14 mouse cellular contexts compared by ENCODE assay signal in the genomic region with DNA sequence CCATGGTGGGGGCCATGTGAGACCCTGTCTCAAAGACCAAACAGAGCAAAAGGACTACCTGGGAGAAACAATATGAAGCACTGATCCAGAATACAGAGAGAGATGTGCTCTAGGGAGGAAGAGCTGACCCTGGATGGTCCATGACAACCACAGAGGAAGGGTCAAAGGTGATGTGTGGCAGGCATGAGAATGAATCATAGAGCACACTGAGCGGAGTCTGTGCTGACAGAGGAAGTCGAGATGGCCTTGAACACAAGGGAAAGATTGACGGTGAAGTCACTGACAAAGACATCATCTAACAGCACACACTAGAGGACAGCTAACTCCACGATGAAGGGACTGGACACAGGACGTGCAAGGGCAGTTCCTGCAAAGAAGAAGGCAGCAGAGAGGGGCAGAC. TPM values are rescaled to one million over a fixed set of nuclear protein-coding genes. Genes with fewer than 3 reads are reported as not detected.
DNase-seq lines count a peak whose midpoint lies in the region.
"Had no signal": no experiment of that assay in that cellular context is flagged by ENCODE, and none has a peak within 500 bp of the region (broad histone marks: within the 10 kb centered on the region; RNA-seq: fewer than 3 reads in every experiment).

No protein-coding gene starts in this region.

- peak; percentile 63 to 68 for DNase-seq in adrenal gland, adult (ENCODE audit: inconsistent age in 2 of 2, low spot score in 1 of 2)
- DNase-seq in adrenal gland, adult 18-20 months (ENCODE audit: low spot score in 2 of 2) = no peak
- DNase-seq in adrenal gland, postnatal 10 days = peak; percentile 34
- DNase-seq in adrenal gland, postnatal 25 days = no peak
- peak; percentile 29 for DNase-seq in heart, adult 11 months
- no peak for DNase-seq in heart, adult 18-20 months
- peak; percentile 83 for DNase-seq in 416B (ENCODE audit: low read depth)
- DNase-seq in spleen, adult 18-20 months = no peak
- DNase-seq: cerebellum, adult 11-12 months; cerebellum, adult 2 months; cerebellum, adult 9-10 months; cerebellum, postnatal 10 days; cerebellum, postnatal 25 days; forebrain, postnatal 0 days had no signal

RNA-seq across cellular contexts. Expression of gene Cmc2, which starts 29.8 kb away (rescaled TPM):
- 10 to 100 TPM; 53.0 to 57.0 TPM for total RNA-seq in adrenal gland, adult 18-20 months (2021)
- total RNA-seq in adrenal gland, postnatal 10 days (2021) = 10 to 100 TPM; 40.1 to 46.4 TPM
- 50.7 and 55.5 TPM in 2 replicates for total RNA-seq in adrenal gland, postnatal 25 days (2021)
- total RNA-seq in heart, adult 18-20 months (2021) = 10 to 100 TPM; 70.9 to 92.4 TPM

RNA-seq across cellular contexts. Expression of gene Cenpn, which starts 30.1 kb away (rescaled TPM):
- 1 to 10 TPM; 2.6 to 2.7 TPM for total RNA-seq in adrenal gland, adult 18-20 months (2021)
- 10 to 100 TPM in 1 of 2 experiments, 1 to 10 TPM in 1; 7.1 to 10.5 TPM for total RNA-seq in adrenal gland, postnatal 10 days (2021)
- total RNA-seq in adrenal gland, postnatal 25 days (2021) = 7.4 and 9.6 TPM in 2 replicates
- under 1 TPM; 0.25 to 0.69 TPM for total RNA-seq in heart, adult 18-20 months (2021)

RNA-seq across cellular contexts. Expression of gene Atmin, which starts 51.7 kb away (rescaled TPM):
- 10 to 100 TPM; 24.3 to 25.0 TPM for total RNA-seq in adrenal gland, adult 18-20 months (2021)
- 10 to 100 TPM; 16.0 to 19.0 TPM for total RNA-seq in adrenal gland, postnatal 10 days (2021)
- total RNA-seq in adrenal gland, postnatal 25 days (2021) = 20.6 and 23.8 TPM in 2 replicates
- total RNA-seq in heart, adult 18-20 months (2021) = 10 to 100 TPM; 15.5 to 16.2 TPM

Comparison
In these comparisons a context has a peak if more than half of its experiments do, and no peak if none do; other contexts are left out.
1. DNase-seq: peak in adrenal gland, adult (2 of 2), adrenal gland, postnatal 10 days (single experiment), heart, adult 11 months (single experiment) and 416B (single experiment); none in adrenal gland, adult 18-20 months (0 of 2), adrenal gland, postnatal 25 days (single experiment), heart, adult 18-20 months (0 of 2) and spleen, adult 18-20 months (0 of 2).